Comparison of ENCODE assay signal across 12 mouse cellular contexts in the genomic region with DNA sequence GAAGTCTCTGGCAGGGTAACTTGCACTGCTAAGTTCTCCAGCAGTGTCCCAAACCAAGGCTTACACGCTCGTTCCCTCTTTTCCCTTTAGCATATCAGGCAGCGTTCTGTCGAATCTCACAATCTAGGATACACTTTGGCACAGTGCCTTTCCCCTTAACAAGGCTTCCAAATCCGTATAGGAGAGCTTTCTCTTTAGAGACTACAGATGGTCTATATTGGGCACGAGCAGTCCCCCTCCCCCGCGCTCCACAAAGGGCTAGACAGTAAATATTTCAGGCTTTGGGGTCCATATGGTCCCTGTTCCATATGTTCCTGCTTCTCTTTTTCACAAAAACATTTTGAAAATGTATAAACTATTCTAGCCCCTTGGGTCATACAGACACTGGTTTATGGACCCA.
"Had no signal": no experiment of that assay in that cellular context is flagged by ENCODE, and none has a peak within 500 bp of the region (broad histone marks: within the 10 kb centered on the region; RNA-seq: fewer than 3 reads in every experiment).

No protein-coding gene starts in this region.

- H3K4me1 ChIP-seq: limb, embryonic 15.5 days; liver, embryonic 12.5 days; lung, embryonic 15.5 days had no signal

- ATAC-seq: liver, embryonic 12.5 days had no signal

- H3K4me3 ChIP-seq: limb, embryonic 15.5 days; liver, embryonic 12.5 days; lung, embryonic 15.5 days; midbrain, embryonic 12.5 days had no signal

- H3K27me3 ChIP-seq: limb, embryonic 15.5 days; liver, embryonic 12.5 days; lung, embryonic 15.5 days; midbrain, embryonic 12.5 days had no signal

- H3K4me2 ChIP-seq: limb, embryonic 15.5 days; liver, embryonic 12.5 days; lung, embryonic 15.5 days; midbrain, embryonic 12.5 days had no signal

- H3K9ac ChIP-seq: limb, embryonic 15.5 days; liver, embryonic 12.5 days; lung, embryonic 15.5 days; midbrain, embryonic 12.5 days had no signal

- DNase-seq: kidney, adult 11 months; kidney, adult 9 months; kidney, postnatal 36 days; left cerebral cortex, postnatal 4 days; lung, postnatal 14 days; thymus, postnatal 4 days had no signal

- H3K9me3 ChIP-seq: limb, embryonic 15.5 days; liver, embryonic 12.5 days; lung, embryonic 15.5 days; midbrain, embryonic 12.5 days had no signal

- H3K27ac ChIP-seq: kidney, postnatal 0 days; limb, embryonic 15.5 days; liver, embryonic 12.5 days; lung, embryonic 15.5 days; midbrain, embryonic 12.5 days; stomach, postnatal 0 days had no signal

- H3K36me3 ChIP-seq: limb, embryonic 15.5 days; liver, embryonic 12.5 days; lung, embryonic 15.5 days; midbrain, embryonic 12.5 days had no signal
